Mouse (Mus musculus) brain, adult 2 months (tissue): ENCODE data around the gene Mapk3.
A peak's percentile ranks its signal among the peaks of the same experiment; 100 is the strongest.

Experiments
- DNase-seq: peaks from one replicate; pipeline ENCODE4 v3.0.0; 2011; ENCODE audit warnings: low read depth, low spot score

Mapk3 gene

DNA sequence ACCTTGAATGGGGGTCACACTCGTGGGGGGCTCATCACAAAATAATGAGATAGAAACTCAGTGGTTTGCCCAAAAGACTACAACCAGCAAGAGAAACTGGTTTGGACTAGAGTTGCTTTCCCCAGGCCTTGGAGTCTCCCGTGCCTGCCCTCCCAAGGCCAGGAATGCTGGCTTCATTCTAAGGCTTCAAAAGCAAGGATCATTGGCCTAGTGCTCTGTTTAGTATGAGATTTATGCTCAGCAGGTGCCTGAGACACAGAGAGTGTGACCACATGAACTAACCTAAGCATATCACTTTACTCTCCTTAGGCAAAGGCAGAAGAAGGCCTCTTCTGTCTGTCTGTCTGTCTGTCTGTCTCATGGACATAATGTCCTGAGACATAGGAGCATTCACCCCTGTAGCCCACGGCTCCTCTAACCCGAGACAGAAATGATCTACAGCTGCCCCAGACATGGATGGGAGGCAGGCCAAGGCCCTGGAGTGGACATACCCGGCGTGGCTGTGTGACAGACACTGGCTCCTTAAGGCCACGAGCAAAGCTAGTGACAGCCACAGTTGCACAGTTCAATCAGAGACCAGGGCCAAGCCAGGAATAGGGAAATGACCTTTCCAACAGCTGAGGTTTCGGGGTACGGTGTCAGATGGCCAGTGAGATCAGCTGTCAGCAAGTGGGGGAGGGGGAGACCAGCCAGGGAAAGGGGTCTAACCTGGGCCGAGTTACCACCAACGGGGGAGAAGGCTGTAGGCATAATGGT, 42.9 kb downstream of the Mapk3 start:
- DNase-seq, result no peak

DNA sequence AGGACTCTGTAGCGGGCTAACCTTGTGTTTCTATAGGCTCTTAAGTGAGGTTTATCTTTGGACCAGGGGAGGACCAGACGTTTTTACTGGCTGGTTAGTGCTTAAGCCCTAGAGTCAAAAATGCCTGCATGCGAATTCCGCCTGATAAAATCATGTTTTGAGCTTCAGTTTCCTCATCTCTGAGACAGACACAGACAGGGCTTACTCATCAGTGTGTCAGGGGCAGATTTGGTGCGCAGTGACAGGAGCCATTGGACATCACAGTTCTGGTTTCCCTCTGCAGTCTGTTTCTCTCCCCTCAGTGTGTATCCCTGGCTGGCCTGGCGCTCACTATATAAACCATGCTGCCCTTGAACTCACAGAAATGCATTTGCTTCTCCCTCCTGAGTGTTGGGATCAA, 43.8 kb downstream of the Mapk3 start:
- no peak for DNase-seq

DNA sequence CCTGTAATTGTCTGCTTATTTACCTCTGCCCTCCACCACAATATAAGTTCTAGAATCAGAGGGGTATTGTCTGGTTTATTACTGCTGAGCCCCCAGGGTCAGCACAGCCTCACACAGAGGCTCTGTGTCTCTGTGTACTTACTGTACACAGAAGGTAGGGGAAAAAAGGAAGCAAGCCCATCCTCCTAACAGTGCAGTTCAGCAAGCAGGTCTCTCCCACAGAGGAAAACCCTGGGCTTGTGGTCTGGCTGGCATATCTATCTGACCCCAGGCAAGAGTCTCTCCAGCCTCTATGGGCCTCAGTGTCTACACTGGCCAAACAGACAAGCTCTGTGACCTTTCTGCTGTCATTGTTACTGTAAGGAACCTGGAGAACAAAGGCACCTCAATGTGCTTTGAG, 44.4 kb downstream of the Mapk3 start:
- DNase-seq, result no peak

DNA sequence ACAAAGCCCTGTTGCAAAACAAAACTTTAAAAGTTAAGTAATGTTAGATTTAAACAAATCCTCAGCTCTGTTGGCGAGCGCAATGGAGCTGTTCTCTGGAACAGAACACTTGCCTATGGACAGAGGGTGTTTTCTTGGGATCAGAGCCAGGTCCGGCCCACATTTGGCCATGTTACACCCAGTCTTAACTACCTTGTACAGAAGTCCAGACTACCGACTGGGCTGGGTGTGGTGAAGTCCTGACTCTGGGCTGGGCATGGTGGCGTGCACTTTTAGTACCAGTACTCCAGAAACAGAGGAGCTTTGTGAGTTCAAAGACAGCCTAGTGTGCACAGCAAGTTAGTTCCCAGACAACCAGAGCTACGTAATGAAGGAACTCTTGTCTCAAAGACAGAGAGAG, 47.6 kb downstream of the Mapk3 start:
- DNase-seq, result no peak

DNA sequence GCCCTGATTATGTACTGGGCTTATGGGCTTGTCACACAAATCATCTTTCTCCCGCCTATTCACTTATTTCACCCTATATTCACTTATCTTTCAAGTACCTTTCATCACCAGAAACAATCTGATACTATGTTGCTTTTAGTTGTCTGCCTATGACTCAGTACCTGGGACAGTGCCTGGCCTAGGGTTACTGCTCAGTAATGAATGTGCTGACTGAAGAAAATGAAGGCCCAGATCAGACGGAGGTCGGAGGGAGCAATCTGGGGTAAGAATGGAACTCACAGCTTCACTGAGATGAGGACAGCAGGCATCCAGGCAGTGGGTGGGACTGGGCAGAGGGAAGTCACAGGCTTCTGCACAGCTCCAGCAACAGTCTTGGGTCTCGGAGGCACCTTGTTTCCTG, 48.0 kb downstream of the Mapk3 start:
- no peak for DNase-seq

DNA sequence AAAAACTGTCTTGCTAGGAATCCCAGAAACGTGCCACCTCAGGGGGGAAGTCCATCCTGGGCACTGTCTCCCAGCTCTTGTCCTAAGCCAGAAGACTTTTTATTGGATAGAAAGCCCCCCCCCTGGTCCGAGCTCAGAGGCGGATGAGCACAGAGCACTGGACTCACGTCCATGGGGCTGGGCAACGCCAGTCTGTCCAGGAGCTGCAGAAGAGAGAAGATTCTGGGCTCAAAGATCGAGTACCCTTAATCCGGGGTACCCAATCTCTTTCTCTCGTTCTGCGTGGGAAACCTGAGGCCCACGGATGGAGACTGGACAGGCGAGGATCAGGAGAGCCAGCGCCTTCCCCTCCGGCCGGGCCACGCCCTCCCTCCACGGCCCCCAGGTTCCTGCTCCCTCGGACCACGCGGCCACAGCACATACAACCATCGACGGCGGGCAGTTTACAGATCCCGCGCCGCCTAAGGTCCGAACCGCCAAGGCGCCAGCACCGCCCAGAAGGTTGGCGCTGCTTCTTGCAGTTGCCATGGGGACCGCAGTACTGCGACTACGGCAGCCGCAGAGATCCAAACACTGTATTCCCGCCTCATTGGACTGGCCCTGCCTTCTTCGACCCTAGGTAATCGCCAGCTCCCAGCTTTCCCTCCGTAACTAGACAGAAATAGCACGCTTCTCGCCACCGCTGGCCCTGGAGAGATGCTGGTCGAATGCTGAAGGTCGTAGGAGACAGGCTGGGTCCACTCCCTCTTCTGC, 49.5 kb downstream of the Mapk3 start:
- peak; percentile 97 for DNase-seq

DNA sequence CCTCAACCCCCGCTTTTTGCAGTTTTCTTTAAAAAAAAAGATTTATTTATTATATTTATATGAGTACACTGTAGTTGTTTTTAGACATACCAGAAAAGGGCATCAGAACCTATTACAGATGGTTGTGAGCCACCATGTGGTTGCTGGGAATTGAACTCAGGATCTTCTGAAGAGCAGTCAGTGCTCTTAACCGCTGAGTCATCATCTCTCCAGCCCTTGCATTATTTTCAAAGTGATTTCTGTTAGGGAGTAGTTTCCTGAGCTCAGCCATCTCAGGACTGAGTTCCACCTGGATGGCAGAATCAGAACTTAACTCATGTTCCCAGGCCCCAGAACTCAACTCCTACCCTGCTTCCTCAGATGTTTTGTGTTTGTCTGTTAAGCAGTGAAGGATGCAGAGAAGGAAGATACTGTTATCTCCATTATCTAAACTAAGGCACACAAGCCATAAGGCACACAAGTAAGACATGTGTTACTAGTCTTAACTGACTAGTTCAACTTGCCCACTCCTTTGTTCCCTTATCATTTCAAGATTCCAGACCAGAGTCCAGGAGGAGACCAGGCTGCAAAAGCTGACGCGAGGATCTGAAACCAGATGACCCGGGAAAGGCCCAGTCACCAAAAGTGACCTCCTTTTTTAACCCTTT, 50.4 kb downstream of the Mapk3 start:
- DNase-seq, result no peak
